In genomic region chr1:33907421-33908190, GRCm38 (mm10) we compare ENCODE assay signal across 7 mouse cellular contexts. TPM values are rescaled to one million over a fixed set of nuclear protein-coding genes. Genes with fewer than 3 reads are reported as not detected.
DNase-seq lines count a peak whose midpoint lies in the region.

Gene Bend6 (minus strand): TSS chr1:33907816.

- no peaks in the 10 kb centered on the region for H3K9me3 ChIP-seq in hindbrain, embryonic 10.5 days

- H3K27me3 ChIP-seq in hindbrain, embryonic 10.5 days (ENCODE audit: insufficient read depth, poor library complexity, severe bottlenecking): peaks cover 60% of the 10 kb centered on the region

- H3K4me3 ChIP-seq in hindbrain, embryonic 10.5 days: peak within 1 kb of the TSS; percentile 70

- peaks cover 24% of the 10 kb centered on the region for H3K4me1 ChIP-seq in hindbrain, embryonic 10.5 days (replicated peaks)

- whole genome bisulfite sequencing in hindbrain, embryonic 10.5 days: under 1% methylated on average over 103 of the region's 110 CpGs

- peak; percentile 57 to 62 for DNase-seq in adrenal gland, adult 18-20 months (ENCODE audit: low spot score in 2 of 2)
- DNase-seq in cerebellum, postnatal 14 days: peak; percentile 86 to 92
- DNase-seq in frontal cortex, postnatal 10 days (ENCODE audit: low spot score in 2 of 2): peak; percentile 66 to 78
- peak; percentile 79 for DNase-seq in hindbrain, embryonic 10.5 days (ENCODE audit: low spot score)
- peak; percentile 67 to 84 for DNase-seq in left cerebral cortex, adult 18-20 months (ENCODE audit: low spot score in 2 of 2)
- peak; percentile 21 for DNase-seq in lung, postnatal 25 days (ENCODE audit: low spot score)
- peak; percentile 68 to 70 for DNase-seq in right cerebral cortex, adult 2 months (ENCODE audit: low spot score in 2 of 2)

- H3K27ac ChIP-seq in hindbrain, embryonic 10.5 days: peak within 1 kb of the TSS; percentile 86

- H3K36me3 ChIP-seq in hindbrain, embryonic 10.5 days: no peaks in the 10 kb centered on the region

RNA-seq across cellular contexts. Expression of gene Bend6, which starts in this region (rescaled TPM):
- total RNA-seq in adrenal gland, adult 18-20 months (2021): 1 to 10 TPM in 1 of 2 experiments, under 1 TPM in 1; 0.83 to 1.2 TPM
- polyA plus RNA-seq in hindbrain, embryonic 10.5 days (2016; fragmentation: Nextera tagmentation; extraction: Ambion mirVana): 1.4 and 2.2 TPM in 2 replicates
- total RNA-seq in left cerebral cortex, adult 18-20 months (2021): 100 to 1,000 TPM; 142 to 143 TPM

Comparison
In these comparisons a context has a peak if more than half of its experiments do, and no peak if none do; other contexts are left out.
1. Peak in every context shown above with its lines: DNase-seq, H3K4me3 ChIP-seq and H3K27ac ChIP-seq.
2. RNA of gene Bend6 (total RNA-seq): 142 to 143 TPM in left cerebral cortex, adult 18-20 months; 0.83 to 1.2 TPM in adrenal gland, adult 18-20 months; every median in the first group is over 10 times any median in the second.
3. DNase-seq: peak in every context shown above with its lines; median percentile 89 in cerebellum, postnatal 14 days; 79 in hindbrain, embryonic 10.5 days; 76 in left cerebral cortex, adult 18-20 months; 72 in frontal cortex, postnatal 10 days; 69 in right cerebral cortex, adult 2 months; 60 in adrenal gland, adult 18-20 months; 21 in lung, postnatal 25 days.